Mouse (Mus musculus) spleen, embryonic (tissue): ENCODE results near the gene Prr36.

Experiments used
- CTCF ChIA-PET: fragments of 350-600 bp; sonication (Branson Sonifier 250); formaldehyde crosslinking; loops from one replicate; lab custom pipeline; 2022; lab: Charles Lee

Prr36 gene

DNA sequence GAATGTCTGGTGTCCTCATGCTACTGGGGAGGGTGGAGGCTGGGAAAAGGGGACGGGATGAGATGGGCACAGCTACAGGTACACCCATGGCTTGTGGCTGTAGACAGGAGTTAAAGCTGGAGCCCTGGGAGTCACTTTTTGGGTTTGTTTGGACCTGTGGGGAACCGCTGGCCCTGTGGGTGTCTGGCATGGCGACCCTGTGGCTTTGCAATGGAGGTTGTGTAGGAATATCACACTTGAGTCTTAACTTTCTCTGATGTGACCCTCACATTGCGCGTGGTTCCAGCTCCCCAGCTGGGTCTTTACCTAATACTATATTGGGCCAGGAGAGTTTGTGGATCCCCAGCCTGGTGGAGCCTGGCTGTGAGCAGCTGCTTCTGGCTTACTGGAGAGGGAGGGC, 27.8 kb upstream of the Prr36 start:
- CTCF ChIA-PET: interaction anchor here (0.6 kb wide), 1 partner anchor 166 kb away, joined by 3 read pairs; no protein-coding TSS in a partner anchor

DNA sequence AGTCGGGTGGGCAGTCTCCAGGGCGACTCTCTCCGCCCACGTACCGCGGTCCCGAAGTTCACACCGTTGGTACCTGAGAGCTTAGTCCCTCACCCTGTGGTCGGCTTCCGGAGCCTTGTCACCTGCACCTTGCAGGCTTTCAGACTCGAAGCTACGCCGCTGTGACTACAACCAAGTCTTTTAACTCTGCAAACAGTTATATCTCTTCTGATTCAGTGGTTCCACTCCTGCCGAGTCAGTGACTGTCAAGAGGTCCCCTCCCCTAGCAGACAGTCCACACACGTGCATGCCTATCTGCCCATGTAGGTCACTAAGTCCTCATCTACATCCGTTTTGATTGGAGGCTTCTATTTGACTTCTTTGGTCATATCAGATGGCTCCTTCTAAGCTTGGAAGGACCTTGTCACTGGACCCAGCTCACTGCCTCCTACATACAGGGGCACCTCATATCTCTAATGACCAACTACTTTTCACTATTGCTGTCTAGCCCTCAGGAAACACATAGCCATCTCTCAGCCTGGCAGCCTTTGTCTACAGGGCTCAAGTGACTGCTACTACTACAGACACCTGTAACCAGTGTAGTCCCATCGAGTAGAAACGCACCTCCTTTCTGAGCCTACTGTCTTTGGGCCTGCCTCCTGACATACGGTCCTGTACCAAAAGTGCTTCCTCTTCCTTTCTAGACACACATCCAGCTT, 22.1 kb upstream of the Prr36 start:
- CTCF ChIA-PET: interaction anchor here (1.3 to 1.4 kb wide), 2 partner anchors 11 to 18 kb away, joined by 4 to 5 read pairs; no protein-coding TSS in a partner anchor

DNA sequence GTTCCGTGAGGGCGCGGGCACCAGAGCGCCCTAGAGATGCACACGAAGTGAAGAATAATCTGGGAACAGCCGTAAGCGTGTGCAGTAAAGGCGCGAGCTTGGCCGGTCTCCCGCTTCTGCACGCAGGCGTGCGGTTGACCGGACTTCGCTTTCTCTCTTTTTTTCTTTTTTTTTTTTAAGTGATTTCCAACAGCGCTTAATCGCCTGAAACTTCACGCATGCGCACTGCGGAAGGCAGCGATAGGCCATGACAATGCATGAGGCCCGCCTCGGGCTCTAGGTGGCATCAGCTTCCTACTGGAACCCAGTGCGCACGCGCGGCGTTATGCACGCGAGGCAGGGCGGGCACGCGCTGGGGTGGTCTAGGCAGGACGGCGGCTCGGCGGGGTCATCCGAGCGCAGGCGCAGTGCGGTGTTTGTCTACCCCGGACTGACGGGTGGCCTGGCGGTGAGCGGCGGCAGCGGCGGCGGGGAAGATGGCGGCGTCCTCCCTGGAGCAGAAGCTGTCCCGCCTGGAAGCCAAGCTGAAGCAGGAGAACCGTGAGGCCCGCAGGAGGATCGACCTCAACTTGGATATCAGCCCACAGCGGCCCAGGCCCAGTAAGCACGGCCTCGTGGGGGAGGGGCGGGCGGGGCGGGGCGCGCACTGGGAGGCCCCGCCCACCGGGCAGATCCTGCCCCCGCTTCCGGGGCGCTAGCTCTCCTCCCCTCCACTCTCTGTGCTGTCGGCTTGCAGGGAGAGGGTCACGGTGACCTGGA, 21.4 kb upstream of the Prr36 start, which contains the start of the genes Map2k7 and Gm49320:
Map2k7 (plus strand) TSS at position 307 of the 759 bp plus-strand sequence.
Gm49320 (plus strand) TSS at position 432 of the 759 bp plus-strand sequence.
- CTCF ChIA-PET: interaction anchor here (1.3 to 1.4 kb wide), 2 partner anchors 12 to 18 kb away, joined by 4 to 5 read pairs; no protein-coding TSS in a partner anchor

- CTCF ChIA-PET: no interaction called here
Measured at GRCm38 (mm10) chr8:4237814-4238433, 20.7 kb upstream of the Prr36 start.

DNA sequence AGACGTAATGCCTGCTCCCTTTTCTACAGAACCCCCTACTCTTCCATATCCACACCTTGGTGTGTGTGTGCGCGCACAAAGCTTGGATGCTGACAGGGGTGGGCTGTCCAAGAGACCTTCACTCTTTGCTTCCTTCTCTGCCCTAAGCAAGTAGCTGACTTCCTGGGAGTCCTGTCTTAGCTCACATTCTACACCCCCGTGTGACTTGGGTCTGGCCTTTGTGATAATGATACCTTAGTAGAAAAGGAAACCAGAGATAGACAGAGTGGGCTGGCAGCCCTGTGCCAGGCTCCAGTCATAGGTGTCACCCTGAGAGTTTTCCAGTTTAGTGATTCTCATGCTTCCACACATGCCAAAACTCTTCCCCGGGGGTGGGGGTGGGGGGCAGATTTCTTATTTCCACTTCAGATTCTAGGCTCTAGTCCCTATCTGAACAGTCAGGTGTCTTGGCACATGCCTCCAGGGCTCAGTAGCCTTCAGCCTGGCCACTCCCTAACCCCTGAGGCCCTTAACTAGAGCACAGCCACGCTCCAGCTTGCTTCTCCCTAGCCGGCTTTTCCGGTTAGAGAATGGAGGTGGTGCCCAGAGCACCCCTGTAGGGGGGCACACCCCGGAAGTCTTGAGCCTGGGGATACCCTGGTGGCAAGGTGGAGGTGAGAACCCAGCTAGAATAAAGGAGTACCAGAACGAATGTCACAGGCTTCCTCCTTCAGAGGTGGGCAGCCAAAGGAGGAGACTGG, 13.5 kb upstream of the Prr36 start:
- CTCF ChIA-PET: no interaction called here

DNA sequence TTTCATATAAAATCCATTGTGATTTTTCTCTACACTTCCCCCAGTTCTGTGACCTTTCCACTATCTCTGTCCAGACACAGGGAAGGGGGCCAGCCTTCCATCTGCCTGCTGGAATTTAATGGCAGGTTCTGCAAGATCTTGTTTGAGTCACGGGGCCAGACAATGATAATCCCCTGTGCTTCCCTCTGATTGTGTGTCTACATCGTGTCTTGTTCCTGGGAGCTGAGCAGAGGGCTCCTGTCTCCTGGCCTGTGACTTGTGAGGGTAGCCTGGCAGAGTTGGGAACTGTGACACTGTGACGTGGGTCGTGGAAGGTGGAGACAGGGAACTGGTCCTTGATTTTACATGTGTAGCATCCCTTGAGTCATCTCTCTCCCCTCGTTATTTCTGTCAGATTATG, 12.5 kb upstream of the Prr36 start:
- CTCF ChIA-PET: no interaction called here

DNA sequence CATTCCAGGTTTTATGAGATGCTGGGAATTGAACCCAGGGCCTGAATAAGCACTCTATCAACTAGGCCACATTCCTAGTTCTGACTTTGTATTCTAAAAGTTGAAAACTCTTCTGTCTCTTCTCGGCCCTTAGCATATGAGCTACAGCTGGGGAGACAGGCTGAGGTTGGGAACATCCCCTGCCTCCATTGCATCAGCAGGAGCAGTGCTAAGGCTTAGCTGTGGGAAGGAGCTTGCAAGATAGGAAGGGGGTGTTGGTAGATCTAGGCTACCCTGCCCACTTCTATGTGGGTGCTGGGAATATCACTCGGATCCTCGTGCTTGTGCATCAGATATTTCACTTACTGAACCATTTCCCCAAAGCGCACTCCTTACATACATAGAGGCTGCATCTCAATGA, 10.7 kb upstream of the Prr36 start:
- CTCF ChIA-PET: no interaction called here

DNA sequence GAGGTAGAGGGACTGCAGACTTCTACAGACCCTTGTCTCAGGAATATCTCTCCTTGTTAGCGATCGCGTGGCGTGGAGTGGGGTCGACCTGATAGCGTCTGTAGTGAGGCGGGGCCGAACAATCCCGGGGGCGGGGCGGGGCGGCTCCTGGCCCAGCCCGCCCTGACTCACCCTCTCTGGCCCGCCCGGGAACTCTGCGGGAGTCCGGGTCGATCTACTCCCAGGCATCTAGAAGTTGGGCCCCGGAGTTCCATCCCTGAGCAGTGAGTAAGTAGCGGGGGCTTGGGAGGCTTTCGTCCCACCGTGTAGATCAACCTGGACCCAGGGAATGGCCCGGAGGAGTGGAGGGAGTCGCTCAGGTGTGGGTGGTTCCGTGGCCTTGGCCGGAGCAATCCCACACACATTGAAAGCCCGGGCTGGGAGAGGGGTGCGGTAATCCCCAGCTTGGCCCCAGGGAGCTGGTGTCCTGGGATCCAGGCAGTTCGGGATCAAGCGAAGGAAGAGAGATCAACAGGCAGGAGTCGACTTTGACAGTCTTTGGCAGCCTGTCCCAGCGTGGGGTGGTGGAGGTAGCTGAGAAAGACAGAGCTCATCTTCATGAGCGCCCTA, 9.6 kb upstream of the Prr36 start, which contains the start of gene Lrrc8e:
Lrrc8e (plus strand) TSS at position 89 of the 609 bp plus-strand sequence.
- CTCF ChIA-PET: no interaction called here

DNA sequence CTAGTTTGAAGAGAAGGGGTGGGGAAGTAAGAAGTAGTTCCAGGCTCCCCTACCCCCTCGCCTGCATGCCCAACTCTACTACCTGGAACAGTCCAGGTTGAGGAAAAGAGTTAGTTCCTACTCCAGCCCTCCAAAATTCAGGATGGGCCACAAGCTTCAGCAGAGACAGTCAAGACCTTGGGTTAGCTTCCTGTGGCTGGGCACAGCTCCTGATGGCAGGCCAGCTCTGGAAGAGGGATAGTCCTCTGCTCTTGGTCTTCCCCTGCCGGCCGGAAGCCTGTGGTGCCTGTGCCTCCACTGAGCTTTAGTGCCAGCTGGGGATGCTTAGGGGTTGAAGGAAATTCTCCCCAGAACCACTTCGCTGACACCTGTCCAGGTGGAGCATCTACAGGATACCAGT, 9.1 kb upstream of the Prr36 start:
- CTCF ChIA-PET: no interaction called here

DNA sequence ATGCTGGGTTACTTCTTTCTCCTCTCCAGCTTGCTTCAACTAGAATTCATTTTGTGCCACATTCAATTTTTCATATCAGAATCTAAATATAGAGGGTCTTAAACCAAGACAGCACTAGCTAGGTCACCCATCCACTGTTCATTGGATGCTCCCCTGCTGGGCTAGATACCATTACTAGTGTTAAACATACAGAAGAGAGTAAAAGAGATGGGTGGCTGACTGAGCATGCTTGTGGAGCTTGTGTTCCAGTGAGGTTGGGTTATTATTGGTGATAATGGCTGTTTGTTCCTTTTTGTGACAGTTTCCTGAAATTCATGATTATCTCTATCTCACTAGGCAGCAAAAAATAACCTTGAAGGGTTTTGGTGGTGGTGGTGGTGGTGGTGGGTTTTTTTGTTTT, 4.8 kb upstream of the Prr36 start:
- CTCF ChIA-PET: no interaction called here

GRCm38 (mm10) chr8:4219617-4220016, 2.4 kb upstream of the Prr36 start:
- CTCF ChIA-PET: no interaction called here

DNA sequence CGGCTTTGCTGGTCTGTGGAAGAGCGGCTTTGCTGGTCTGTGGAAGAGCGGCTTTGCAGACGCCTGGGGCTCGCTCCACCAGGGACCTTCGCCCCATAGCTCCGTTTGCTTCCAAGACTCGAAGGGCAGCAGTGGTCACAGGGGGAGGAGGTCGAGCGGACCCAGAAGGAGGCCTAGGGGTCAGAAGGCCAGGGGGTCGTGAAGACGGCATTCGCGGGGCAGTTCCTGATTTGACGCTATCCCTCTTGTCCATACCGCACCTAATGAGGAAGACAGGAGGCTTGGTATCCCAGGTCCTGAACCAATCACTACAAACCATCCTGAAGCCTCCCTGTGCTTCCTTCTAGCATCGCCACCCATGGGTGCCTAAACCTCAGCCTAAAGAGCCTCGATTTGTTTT, 963 bp downstream of the Prr36 start:
- CTCF ChIA-PET: interaction anchor here (0.6 kb wide), 1 partner anchor 264 kb away, joined by 6 read pairs; no protein-coding TSS in a partner anchor

- CTCF ChIA-PET: interaction anchor here (0.6 kb wide), 1 partner anchor 92 kb away, joined by 3 read pairs; no protein-coding TSS in a partner anchor
Measured at GRCm38 (mm10) chr8:4214006-4214980, 3.0 kb downstream of the Prr36 start.

DNA sequence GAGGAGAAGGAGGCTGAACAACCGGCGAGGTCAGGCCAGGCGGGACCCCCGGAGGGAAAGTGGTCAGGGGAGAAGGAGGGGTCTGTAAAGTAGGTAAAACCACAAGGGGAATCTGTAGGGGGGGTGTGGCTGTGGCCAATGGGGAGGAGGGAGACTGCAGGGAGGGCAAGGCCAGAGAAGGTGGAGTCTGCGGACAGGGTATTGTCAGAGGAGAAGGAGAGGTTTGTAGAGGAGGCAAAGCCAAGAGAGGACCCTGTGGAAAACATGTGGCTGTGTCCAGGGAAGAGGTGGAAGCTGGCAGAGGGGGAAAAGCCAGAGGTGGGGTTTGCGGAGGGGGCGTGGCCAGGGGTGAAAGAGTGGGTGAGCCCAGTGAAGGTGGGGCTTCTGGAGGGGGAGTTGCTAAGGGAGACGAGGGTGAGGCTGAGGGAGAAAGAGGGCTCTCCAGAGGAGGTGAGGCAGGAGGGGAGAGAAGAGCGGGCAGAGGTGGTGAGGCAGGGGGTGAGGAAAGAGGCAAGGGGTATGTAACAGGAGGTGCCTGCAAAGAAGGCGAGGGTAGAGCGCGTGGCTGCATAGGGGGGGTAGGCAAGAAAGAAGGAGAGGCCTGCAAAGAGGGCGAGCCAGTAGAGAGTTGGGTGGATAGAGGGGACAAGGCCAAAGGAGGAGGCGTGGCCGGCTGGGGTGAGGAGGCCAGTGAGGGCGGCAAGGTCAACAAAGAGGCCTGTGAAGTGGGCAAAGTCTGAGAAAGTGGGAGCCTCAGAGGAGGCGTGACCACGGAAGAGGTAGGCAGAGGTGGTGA, 3.9 kb downstream of the Prr36 start:
- CTCF ChIA-PET: interaction anchor here (0.6 kb wide), 2 partner anchors 93 to 282 kb away, joined by 3 to 11 read pairs; no protein-coding TSS in a partner anchor

GRCm38 (mm10) chr8:4212809-4213209, 4.5 kb downstream of the Prr36 start:
- CTCF ChIA-PET: interaction anchor here (0.6 kb wide), 1 partner anchor 283 kb away, joined by 11 read pairs; no protein-coding TSS in a partner anchor

DNA sequence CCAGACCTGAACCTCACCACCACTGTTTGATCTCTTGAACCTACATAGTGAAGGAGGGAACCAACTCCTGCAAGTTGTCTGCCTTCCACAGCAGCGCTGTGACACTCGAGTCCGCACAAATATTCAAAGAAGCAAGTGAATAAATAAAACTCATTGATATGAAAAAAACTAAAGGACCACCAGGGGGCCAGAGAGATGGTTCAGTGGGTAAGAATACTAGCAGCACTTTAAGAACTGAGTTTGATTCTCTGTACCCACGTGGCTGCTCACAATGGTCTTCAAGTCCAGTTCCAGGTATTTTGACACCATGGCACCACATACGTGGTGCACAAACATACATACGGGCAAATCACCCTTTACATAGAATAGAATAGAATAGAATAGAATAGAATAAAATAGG, 6.2 kb downstream of the Prr36 start:
- CTCF ChIA-PET: no interaction called here

DNA sequence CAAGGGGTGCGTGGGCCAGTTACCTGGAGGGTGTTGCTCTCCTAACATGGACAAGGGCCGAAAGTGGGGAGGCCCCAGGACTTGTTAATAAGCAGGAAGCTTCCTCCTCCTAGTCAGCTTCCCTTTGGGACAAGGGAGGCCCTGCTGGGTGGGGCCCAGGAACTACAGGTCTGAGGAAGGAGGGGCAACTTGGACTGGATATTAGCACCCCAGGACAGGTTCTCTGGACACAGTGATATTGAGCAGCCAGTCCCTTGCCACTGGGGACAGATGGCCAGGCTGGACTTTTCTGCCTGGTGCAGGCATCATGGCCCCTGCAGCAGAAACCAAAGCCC, 10.3 kb downstream of the Prr36 start:
- CTCF ChIA-PET: no interaction called here

- CTCF ChIA-PET: no interaction called here
Measured at GRCm38 (mm10) chr8:4206182-4207015, 10.9 kb downstream of the Prr36 start.
